12 mouse cellular contexts compared by ENCODE assay signal in genomic region chr5:27854290-27854689, GRCm38 (mm10). TPM values are rescaled to one million over a fixed set of nuclear protein-coding genes. Genes with fewer than 3 reads are reported as not detected.
DNase-seq lines count a peak whose midpoint lies in the region; ATAC-seq and TF ChIP-seq lines count a peak whose summit lies in the region.
"Had no signal": no experiment of that assay in that cellular context is flagged by ENCODE, and none has a peak within 500 bp of the region (broad histone marks: within the 10 kb centered on the region; RNA-seq: fewer than 3 reads in every experiment).

No protein-coding gene starts in this region.

- no peak for ATAC-seq in hindbrain, postnatal 0 days
- no peak for ATAC-seq in hindbrain, embryonic 16.5 days
- ATAC-seq: forebrain, embryonic 13.5 days had no signal

- 61% methylated on average over 1 of the region's 1 CpGs for WGBS in hindbrain, postnatal 0 days
- 65% methylated on average over 1 of the region's 1 CpGs for WGBS in hindbrain, embryonic 16.5 days

- no peaks in the 10 kb centered on the region for H3K36me3 ChIP-seq in hindbrain, postnatal 0 days (ENCODE audit: insufficient read depth, low read length)
- H3K36me3 ChIP-seq in hindbrain, embryonic 16.5 days (ENCODE audit: control insufficient read depth, insufficient read depth, low read length): peaks cover 3% of the 10 kb centered on the region; the same call in 1 of the 2 replicates
- H3K36me3 ChIP-seq in splenic B cell, adult 2 months (ENCODE audit: control insufficient read depth, insufficient read depth, low read length, poor library complexity, severe bottlenecking): no peaks in the 10 kb centered on the region
- H3K36me3 ChIP-seq: hindbrain, embryonic 10.5 days had no signal

- DNase-seq in hindbrain, postnatal 0 days (ENCODE audit: low spot score): peak; percentile 28
- DNase-seq in testis, postnatal 14 days (ENCODE audit: low spot score): peak; percentile 2
- DNase-seq in testis, postnatal 10 days (ENCODE audit: low spot score): no peak
- DNase-seq in adipocyte (ENCODE audit: low spot score): peak; percentile 40
- DNase-seq in splenic B cell, adult 2 months (ENCODE audit: low read depth, low spot score): peak; percentile 49
- no peak for DNase-seq in ovary, adult 18-20 months (ENCODE audit: low spot score)
- no peak for DNase-seq in left cerebral cortex, postnatal 4 days
- DNase-seq: spleen, adult 18-20 months had no signal

- H3K4me3 ChIP-seq in hindbrain, postnatal 0 days (ENCODE audit: low read length): no peak overlapping the region
- H3K4me3 ChIP-seq in hindbrain, embryonic 16.5 days (ENCODE audit: low read length): no peak overlapping the region
- H3K4me3 ChIP-seq: forebrain, embryonic 13.5 days; hindbrain, embryonic 10.5 days had no signal

- H3K27me3 ChIP-seq in hindbrain, postnatal 0 days (ENCODE audit: insufficient read depth, low read length): no peaks in the 10 kb centered on the region
- no peaks in the 10 kb centered on the region for H3K27me3 ChIP-seq in hindbrain, embryonic 16.5 days (replicated peaks; ENCODE audit: control insufficient read depth, insufficient read depth, low read length)
- H3K27me3 ChIP-seq in splenic B cell, adult 2 months (ENCODE audit: control insufficient read depth, insufficient read depth, low read length, poor library complexity, severe bottlenecking): no peaks in the 10 kb centered on the region
- H3K27me3 ChIP-seq: forebrain, embryonic 13.5 days had no signal

- no peaks in the 10 kb centered on the region for H3K4me1 ChIP-seq in hindbrain, postnatal 0 days (ENCODE audit: insufficient read depth, low read length)
- H3K4me1 ChIP-seq in hindbrain, embryonic 16.5 days (ENCODE audit: control insufficient read depth, insufficient read depth, low read depth, low read length): no peaks in the 10 kb centered on the region
- H3K4me1 ChIP-seq: forebrain, embryonic 13.5 days; hindbrain, embryonic 10.5 days had no signal

- H3K9me3 ChIP-seq in hindbrain, postnatal 0 days (ENCODE audit: low read length): no peaks in the 10 kb centered on the region
- H3K9me3 ChIP-seq in hindbrain, embryonic 16.5 days (ENCODE audit: control insufficient read depth, low read length): no peaks in the 10 kb centered on the region
- H3K9me3 ChIP-seq: forebrain, embryonic 13.5 days; hindbrain, embryonic 10.5 days had no signal

- H3K9ac ChIP-seq in hindbrain, postnatal 0 days (replicated peaks; ENCODE audit: low read length): no peak overlapping the region
- H3K9ac ChIP-seq in hindbrain, embryonic 16.5 days (ENCODE audit: low read depth, low read length): no peak overlapping the region
- H3K9ac ChIP-seq: forebrain, embryonic 13.5 days had no signal

- H3K27ac ChIP-seq in hindbrain, postnatal 0 days: no peak overlapping the region
- no peak overlapping the region for H3K27ac ChIP-seq in hindbrain, embryonic 16.5 days (ENCODE audit: low read depth, low read length)
- H3K27ac ChIP-seq: forebrain, embryonic 13.5 days; hindbrain, embryonic 10.5 days had no signal

- TF ChIP-seq CTCF in hindbrain, postnatal 0 days (IDR thresholded peaks at IDR 0.05; ENCODE audit: low read depth): peak; percentile 68

- intact Hi-C loops in left cerebral cortex, postnatal 4 days (cut with DNase I): loop anchor here (10.0 kb wide), 1 partner anchor 241 kb away; no protein-coding TSS in a partner anchor

- H3K4me2 ChIP-seq in hindbrain, postnatal 0 days (ENCODE audit: low read depth, low read length): no peak overlapping the region
- no peak overlapping the region for H3K4me2 ChIP-seq in hindbrain, embryonic 16.5 days (ENCODE audit: low read length)
- H3K4me2 ChIP-seq: forebrain, embryonic 13.5 days had no signal

RNA-seq across cellular contexts. Expression of gene Htr5a, which starts 12.3 kb away (rescaled TPM):
- total RNA-seq in hindbrain, postnatal 0 days (2014; rRNA removed): 9.2 and 11.1 TPM in 2 replicates
- polyA plus RNA-seq in hindbrain, postnatal 0 days (2015; fragmentation: Nextera tagmentation; extraction: Ambion mirVana): 1.3 TPM in 2 replicates
- polyA plus RNA-seq in hindbrain, embryonic 16.5 days (2015; fragmentation: Nextera tagmentation; extraction: Ambion mirVana): 1.9 and 2.0 TPM in 2 replicates
- 10 to 100 TPM in 1 of 2 experiments, 1 to 10 TPM in 1; 8.9 to 10.9 TPM for total RNA-seq in left cerebral cortex, postnatal 4 days (2021)
- polyA plus RNA-seq: limb, embryonic 14.5 days had no signal

Comparison
In these comparisons a context has a peak if more than half of its experiments do, and no peak if none do; other contexts are left out.
1. DNase-seq: peak in hindbrain, postnatal 0 days (single experiment), testis, postnatal 14 days (single experiment), adipocyte (single experiment) and splenic B cell, adult 2 months (single experiment); none in testis, postnatal 10 days (single experiment), ovary, adult 18-20 months (single experiment) and left cerebral cortex, postnatal 4 days (single experiment).